17 mouse cellular contexts compared by ENCODE assay signal in the genomic region with DNA sequence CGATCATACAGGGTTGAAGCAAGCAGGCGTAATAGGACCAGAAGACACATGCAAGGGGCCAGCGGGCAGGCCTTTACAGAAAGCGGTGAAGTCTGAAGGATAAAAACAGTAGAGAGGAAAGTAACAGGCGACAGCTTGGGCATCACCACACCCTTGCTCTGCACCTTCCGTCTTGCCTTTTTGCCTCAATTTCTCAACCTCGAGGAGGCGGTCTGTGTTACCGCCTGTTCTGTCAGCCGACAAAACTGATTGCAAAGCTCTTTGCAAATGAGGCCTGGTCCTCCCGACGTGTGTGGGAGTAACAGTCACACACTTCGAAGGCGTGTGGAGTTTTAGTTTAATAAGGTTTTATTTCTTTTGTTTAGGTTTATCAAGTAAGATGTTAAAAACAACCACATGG.
"Had no signal": no experiment of that assay in that cellular context is flagged by ENCODE, and none has a peak within 500 bp of the region (broad histone marks: within the 10 kb centered on the region; RNA-seq: fewer than 3 reads in every experiment).

No protein-coding gene starts in this region.

- ATAC-seq: hindbrain, postnatal 0 days; inflammation-experienced regulatory T-cells, adult 6 months; intestine, embryonic 15.5 days; intestine, postnatal 0 days had no signal

- DNase-seq: gastrocnemius, postnatal 14 days; gastrocnemius, postnatal 36 days; heart, adult 11 months; heart, adult 2 months; heart, postnatal 14 days; heart, postnatal 36 days; kidney, adult 18-20 months; kidney, adult 8-10 months; kidney, postnatal 10 days; kidney, postnatal 25 days; kidney, postnatal 4 days; liver; liver, embryonic 13.5 days had no signal
